Mouse (Mus musculus) spleen, postnatal 10 days (tissue): ENCODE data around the gene Gm16434.
"Not testable (repeated sequence)": the region's sequence is repeated elsewhere in the genome, so short reads cannot be mapped to it uniquely, and the experiment has no call there.

ENCODE experiments used
- DNase-seq, 2 experiments: peaks; one replicate each; pipeline ENCODE4 v3.0.0; 2021 to 2022; ENCODE audit warnings: low spot score in 2 of 2

The Gm16434 gene

DNA sequence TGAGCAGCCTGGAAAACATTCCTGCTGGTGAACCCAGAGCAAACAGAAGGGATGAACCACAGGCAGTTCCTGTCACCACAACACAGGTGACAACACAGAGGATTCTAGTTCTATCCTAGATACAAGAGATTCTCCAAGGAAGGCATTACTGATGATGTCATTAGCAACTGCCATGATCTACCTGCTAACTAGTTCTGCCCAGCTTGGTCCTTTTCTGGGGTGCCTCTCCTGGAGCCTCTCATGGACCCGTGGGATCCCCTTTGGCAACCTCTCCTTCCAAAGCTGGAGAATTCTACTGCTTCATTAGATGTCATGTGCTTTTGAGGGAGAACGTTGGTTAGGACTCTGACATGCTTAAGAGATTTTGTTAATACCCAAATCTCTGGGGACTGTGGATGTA lies at the start of gene Gm16434:
TSS of gene Gm16434 (minus strand) at position 101 of the 400 bp plus-strand sequence.
- DNase-seq: not testable (repeated sequence)

DNA sequence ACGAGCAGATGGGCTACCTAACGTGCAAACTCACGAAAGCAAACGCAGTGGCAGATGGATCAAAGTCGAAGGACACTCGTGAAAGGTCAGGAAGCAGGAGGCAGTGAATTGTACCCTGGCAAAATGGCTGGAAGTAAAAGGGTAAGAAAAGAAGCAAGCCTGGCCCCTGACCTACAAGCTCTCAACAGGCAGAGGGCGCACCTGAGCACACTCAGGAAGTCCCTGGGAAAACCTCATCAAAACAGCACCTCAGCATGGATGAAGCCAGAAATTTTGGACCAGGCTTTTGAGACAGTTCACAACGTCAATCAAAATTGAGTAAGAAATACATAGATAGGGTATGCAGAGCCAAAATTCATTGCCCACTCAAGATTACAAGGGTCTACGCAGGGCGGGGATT lies 49.2 kb upstream of the Gm16434 start:
- DNase-seq: not testable (repeated sequence)

DNA sequence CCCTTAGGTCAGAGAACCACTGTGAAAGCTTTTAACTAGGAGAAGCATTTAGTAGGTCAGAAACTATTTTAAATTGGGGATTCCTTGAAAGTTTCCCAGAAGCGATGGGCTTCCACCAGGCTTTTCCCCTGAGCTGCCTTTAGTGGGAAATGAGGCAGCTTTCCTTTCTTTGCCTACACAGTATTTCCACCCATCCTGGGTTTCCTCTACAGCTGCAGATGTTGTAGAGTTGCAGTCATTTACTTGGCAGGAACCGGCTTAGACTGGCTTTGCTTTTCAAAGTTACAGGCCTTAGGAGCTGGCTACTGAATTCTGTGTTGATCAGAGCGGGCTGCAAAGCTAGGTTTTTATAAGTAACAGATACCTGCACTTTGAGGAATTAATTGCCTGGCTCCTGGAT lies 5.7 kb upstream of the Gm16434 start:
- DNase-seq: peak in 1 of 2 experiments; percentile 6

DNA sequence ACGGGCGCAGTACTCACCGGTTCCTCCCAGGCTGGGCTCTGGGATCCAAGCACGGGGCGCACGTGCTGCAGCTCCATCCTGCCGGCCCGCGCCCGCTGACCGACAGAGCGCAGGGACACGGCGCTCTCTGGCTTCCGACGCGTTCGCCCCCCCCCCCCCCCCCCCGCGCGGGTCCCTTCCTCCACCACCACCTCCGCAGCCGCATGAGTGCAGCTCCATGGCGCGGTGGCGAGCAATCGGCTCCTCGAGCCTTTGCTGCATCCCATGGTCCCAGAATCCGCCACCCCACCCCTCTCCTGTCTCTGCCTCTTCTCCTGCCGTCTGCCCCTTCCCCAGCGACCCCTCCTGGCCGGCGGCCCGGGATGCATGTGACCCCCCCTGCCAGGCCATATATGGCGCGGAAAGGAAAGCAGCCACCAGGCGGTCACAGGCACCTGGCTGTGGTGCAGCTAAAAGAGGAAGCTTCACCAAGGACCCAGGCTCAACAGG lies 19.8 kb downstream of the Gm16434 start, which contains the start of gene Gm3512:
TSS of gene Gm3512 (minus strand) at position 51 of the 489 bp plus-strand sequence.
- DNase-seq: peak in 1 of 2 experiments; percentile 3
